Comparison of ENCODE assay signal across 26 mouse cellular contexts in genomic region chr14:80362024-80362622, GRCm38 (mm10).
DNase-seq lines count a peak whose midpoint lies in the region; ATAC-seq lines count a peak whose summit lies in the region.
"Had no signal": no experiment of that assay in that cellular context is flagged by ENCODE, and none has a peak within 500 bp of the region (broad histone marks: within the 10 kb centered on the region; RNA-seq: fewer than 3 reads in every experiment).

No protein-coding gene starts in this region.

- H3K9me3 ChIP-seq in kidney, embryonic 16.5 days (ENCODE audit: low read length): no peaks in the 10 kb centered on the region
- H3K9me3 ChIP-seq in neural tube, embryonic 12.5 days: no peaks in the 10 kb centered on the region
- no peaks in the 10 kb centered on the region for H3K9me3 ChIP-seq in limb, embryonic 13.5 days
- no peaks in the 10 kb centered on the region for H3K9me3 ChIP-seq in neural tube, embryonic 15.5 days (replicated peaks)
- H3K9me3 ChIP-seq: embryonic facial prominence, embryonic 12.5 days; forebrain, embryonic 15.5 days; liver, embryonic 12.5 days; midbrain, embryonic 13.5 days had no signal

- H3K4me1 ChIP-seq in kidney, embryonic 16.5 days (ENCODE audit: insufficient read depth, low read length): no peaks in the 10 kb centered on the region
- no peaks in the 10 kb centered on the region for H3K4me1 ChIP-seq in neural tube, embryonic 12.5 days
- H3K4me1 ChIP-seq in limb, embryonic 13.5 days: 0 out of 2 replicates have a peak, but pooled peaks cover 4% of the 10 kb centered on the region
- H3K4me1 ChIP-seq in neural tube, embryonic 15.5 days: peaks cover 4% of the 10 kb centered on the region; the same call in 1 of the 2 replicates
- H3K4me1 ChIP-seq: embryonic facial prominence, embryonic 12.5 days; forebrain, embryonic 15.5 days; liver, embryonic 12.5 days; megakaryocyte, embryonic 14.5 days; midbrain, embryonic 13.5 days had no signal

- H3K9ac ChIP-seq in kidney, embryonic 16.5 days (replicated peaks; ENCODE audit: low read length): no peak overlapping the region
- no peak overlapping the region for H3K9ac ChIP-seq in neural tube, embryonic 12.5 days
- no peak overlapping the region for H3K9ac ChIP-seq in limb, embryonic 13.5 days
- no peak overlapping the region for H3K9ac ChIP-seq in neural tube, embryonic 15.5 days (replicated peaks)
- H3K9ac ChIP-seq: embryonic facial prominence, embryonic 12.5 days; forebrain, embryonic 15.5 days; liver, embryonic 12.5 days; liver, postnatal 0 days; midbrain, embryonic 13.5 days had no signal

- no peak for DNase-seq in kidney, adult 18-20 months
- no peak for DNase-seq in neural tube, embryonic 10.5 days (ENCODE audit: extremely low spot score, low spot score)
- no peak for DNase-seq in spleen, postnatal 4 days (ENCODE audit: low spot score in 2 of 2)
- DNase-seq: adrenal gland, postnatal 36 days; B cell, adult 2 months; cerebellum, adult 2 months; cerebellum, postnatal 25 days; gastrocnemius, postnatal 10 days; kidney, adult 11 months; kidney, postnatal 10 days; layer of hippocampus, adult 9-11 months; liver, postnatal 0 days; lung, postnatal 36 days; right cerebral cortex, postnatal 25 days; thymus, postnatal 14 days had no signal

- H3K4me2 ChIP-seq in kidney, embryonic 16.5 days (replicated peaks; ENCODE audit: low read depth, low read length): no peak overlapping the region
- H3K4me2 ChIP-seq in neural tube, embryonic 12.5 days (replicated peaks): no peak overlapping the region
- no peak overlapping the region for H3K4me2 ChIP-seq in limb, embryonic 13.5 days (replicated peaks)
- H3K4me2 ChIP-seq in neural tube, embryonic 15.5 days: no peak overlapping the region
- H3K4me2 ChIP-seq: embryonic facial prominence, embryonic 12.5 days; forebrain, embryonic 15.5 days; liver, embryonic 12.5 days; midbrain, embryonic 13.5 days had no signal

- H3K27ac ChIP-seq in kidney, embryonic 16.5 days (ENCODE audit: low read length): no peak overlapping the region
- no peak overlapping the region for H3K27ac ChIP-seq in neural tube, embryonic 12.5 days
- no peak overlapping the region for H3K27ac ChIP-seq in limb, embryonic 13.5 days
- peak overlapping the region; percentile 13; the same call in 1 of the 2 replicates for H3K27ac ChIP-seq in neural tube, embryonic 15.5 days (replicated peaks)
- H3K27ac ChIP-seq: embryonic facial prominence, embryonic 12.5 days; forebrain, embryonic 15.5 days; left cerebral cortex, adult 2 months; liver, embryonic 12.5 days; midbrain, embryonic 13.5 days had no signal

- no peaks in the 10 kb centered on the region for H3K36me3 ChIP-seq in kidney, embryonic 16.5 days (ENCODE audit: insufficient read depth, low read length)
- no peaks in the 10 kb centered on the region for H3K36me3 ChIP-seq in neural tube, embryonic 12.5 days
- H3K36me3 ChIP-seq in limb, embryonic 13.5 days: no peaks in the 10 kb centered on the region
- H3K36me3 ChIP-seq in neural tube, embryonic 15.5 days: no peaks in the 10 kb centered on the region
- H3K36me3 ChIP-seq: embryonic facial prominence, embryonic 12.5 days; forebrain, embryonic 15.5 days; liver, embryonic 12.5 days; midbrain, embryonic 13.5 days had no signal

- H3K4me3 ChIP-seq in kidney, embryonic 16.5 days (ENCODE audit: low read length): no peak overlapping the region
- no peak overlapping the region for H3K4me3 ChIP-seq in neural tube, embryonic 12.5 days
- no peak overlapping the region for H3K4me3 ChIP-seq in limb, embryonic 13.5 days
- H3K4me3 ChIP-seq in neural tube, embryonic 15.5 days (replicated peaks): no peak overlapping the region
- H3K4me3 ChIP-seq: embryonic facial prominence, embryonic 12.5 days; forebrain, embryonic 15.5 days; left cerebral cortex, adult 2 months; liver, embryonic 12.5 days; megakaryocyte, embryonic 14.5 days; midbrain, embryonic 13.5 days had no signal

- no peaks in the 10 kb centered on the region for H3K27me3 ChIP-seq in kidney, embryonic 16.5 days (ENCODE audit: insufficient read depth, low read length)
- no peaks in the 10 kb centered on the region for H3K27me3 ChIP-seq in neural tube, embryonic 12.5 days (replicated peaks)
- no peaks in the 10 kb centered on the region for H3K27me3 ChIP-seq in limb, embryonic 13.5 days
- no peaks in the 10 kb centered on the region for H3K27me3 ChIP-seq in neural tube, embryonic 15.5 days (replicated peaks)
- H3K27me3 ChIP-seq: embryonic facial prominence, embryonic 12.5 days; forebrain, embryonic 15.5 days; liver, embryonic 12.5 days; megakaryocyte, embryonic 14.5 days; midbrain, embryonic 13.5 days had no signal

- ATAC-seq in kidney, embryonic 16.5 days (ENCODE audit: low FRiP score, low TSS enrichment): 0 out of 2 replicates have a peak, but pooled peaks have one; percentile 39
- ATAC-seq in neural tube, embryonic 12.5 days (ENCODE audit: low FRiP score, low read depth): peak; percentile 68; the same call in 1 of the 2 replicates
- peak; percentile 69; the same call in 1 of the 2 replicates for ATAC-seq in limb, embryonic 13.5 days (ENCODE audit: low FRiP score, low read depth)
- ATAC-seq in neural tube, embryonic 15.5 days (ENCODE audit: low FRiP score): peak; percentile 24; the same call in 1 of the 2 replicates
- no peak for ATAC-seq in inflammation-experienced regulatory T-cells, adult 6 months
- ATAC-seq: forebrain, embryonic 15.5 days; liver, embryonic 12.5 days; liver, postnatal 0 days; midbrain, embryonic 13.5 days had no signal
